Mouse (Mus musculus) ES-Bruce4 (cell line): Measurements from ENCODE around the gene Ndufs4. TPM values are rescaled to one million over a fixed set of nuclear protein-coding genes. Genes with fewer than 3 reads are reported as not detected.

Experiments used
- H3K27ac ChIP-seq: 2 replicates; pipeline ENCODE4 v1.5.1; 2012; ENCODE audit warnings: low read length, inconsistent platforms; ENCODE audit not compliant: insufficient read depth
- H3K27me3 ChIP-seq: 2 replicates; pipeline ENCODE4 v1.6.1; 2012; ENCODE audit warnings: mild to moderate bottlenecking, low read length, inconsistent platforms; ENCODE audit not compliant: control insufficient read depth, poor library complexity, insufficient read depth, severe bottlenecking
- H3K36me3 ChIP-seq: 2 replicates; pipeline ENCODE4 v1.6.1; 2012; ENCODE audit warnings: inconsistent platforms, mild to moderate bottlenecking, low read length, moderate library complexity; ENCODE audit not compliant: control insufficient read depth, poor library complexity, insufficient read depth, severe bottlenecking
- H3K4me1 ChIP-seq: one replicate; pipeline ENCODE4 v1.8.1; 2011; ENCODE audit warnings: low read length; ENCODE audit not compliant: control insufficient read depth, insufficient read depth
- H3K4me3 ChIP-seq: 2 replicates; pipeline ENCODE4 v1.5.1; 2011; ENCODE audit warnings: low read depth, mild to moderate bottlenecking, low read length
- H3K9ac ChIP-seq: 2 replicates; pipeline ENCODE4 v1.6.1; 2012; ENCODE audit warnings: low read depth, mild to moderate bottlenecking, inconsistent platforms; ENCODE audit not compliant: poor library complexity, severe bottlenecking
- H3K9me3 ChIP-seq: replicated peaks from 2 replicates; pipeline ENCODE4 v1.6.1; 2012; ENCODE audit warnings: mild to moderate bottlenecking, low read length, inconsistent platforms; ENCODE audit not compliant: control insufficient read depth, poor library complexity, insufficient read depth, severe bottlenecking
- CTCF ChIP-seq: IDR thresholded peaks from one replicate; pipeline ENCODE4 v1.8.1; 2011; ENCODE audit warnings: low read depth, low read length
- EP300 ChIP-seq: IDR thresholded peaks from 2 replicates; pipeline ENCODE4 v1.6.1; 2011; ENCODE audit warnings: low read depth, low read length; ENCODE audit not compliant: insufficient read depth
- POLR2A ChIP-seq: IDR thresholded peaks from one replicate; pipeline ENCODE4 v1.8.1; 2011; ENCODE audit warnings: low read length; ENCODE audit not compliant: insufficient read depth
- polyA plus RNA-seq: library from polyadenylated mRNA; stranded (reverse); fragments of >200 nt; gene quantifications from 2 replicates; pipeline ENCODE4 v1.2.4, GENCODE M21; 2011; ENCODE audit warnings: low read depth; ENCODE audit not compliant: missing spikeins, insufficient read depth, insufficient read length

Gene Ndufs4
- 137 and 140 TPM in 2 replicates for polyA plus RNA-seq

DNA sequence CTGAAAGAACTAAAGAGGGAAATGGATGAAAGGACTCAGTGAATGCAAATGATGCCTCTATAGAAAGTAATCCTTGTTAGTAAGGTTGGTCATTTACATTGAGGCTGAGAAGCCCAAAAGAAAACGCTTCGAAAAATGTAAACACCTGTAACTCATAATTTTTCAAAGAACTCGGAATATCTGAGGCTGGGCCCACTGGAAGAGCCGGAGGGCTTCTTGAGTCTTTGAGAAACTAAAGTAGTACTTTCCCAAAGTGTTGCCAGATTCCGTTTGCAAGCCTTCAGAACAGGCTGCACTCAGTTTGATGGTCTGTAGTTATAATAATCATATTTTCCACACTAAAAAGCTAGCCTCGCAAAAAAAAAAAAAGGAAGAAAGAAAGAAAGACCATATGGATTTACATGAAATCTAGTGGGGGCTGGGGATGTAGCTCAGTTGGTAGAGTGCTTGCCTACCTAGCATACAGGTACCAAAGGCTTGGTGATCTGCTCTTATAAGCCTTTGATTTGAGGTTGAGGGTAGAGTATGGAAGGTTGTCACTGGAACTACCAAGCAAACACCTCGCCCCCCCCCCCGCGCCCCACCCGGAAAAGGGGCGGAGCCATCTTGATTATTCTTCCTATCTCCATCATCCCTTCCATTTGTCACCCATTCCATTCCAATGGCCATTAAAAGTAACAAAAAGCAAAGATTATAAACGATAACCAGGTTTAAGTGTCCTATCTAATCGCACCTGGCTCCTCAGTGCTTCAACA, at the start of gene Ndufs4:
Ndufs4 (minus strand) TSS at position 48 of the 755 bp plus-strand sequence.
- H3K9ac ChIP-seq = peak within 1 kb of the TSS; percentile 86
- no peaks in the 10 kb centered on the region for H3K27me3 ChIP-seq
- TF ChIP-seq EP300 (no peak), CTCF (no peak), POLR2A (no peak)
- no peaks in the 10 kb centered on the region for H3K4me1 ChIP-seq
- no peaks in the 10 kb centered on the region for H3K36me3 ChIP-seq
- H3K9me3 ChIP-seq = no peaks in the 10 kb centered on the region; the same call in 1 of the 2 replicates
- H3K4me3 ChIP-seq = peak within 1 kb of the TSS; percentile 96
- H3K27ac ChIP-seq = no peak within 1 kb of the TSS

- H3K4me1 ChIP-seq = no peaks in the 10 kb centered on the region
- H3K4me3 ChIP-seq = no peak overlapping the region
- H3K27ac ChIP-seq = no peak overlapping the region
- no peaks in the 10 kb centered on the region for H3K9me3 ChIP-seq
- H3K9ac ChIP-seq = no peak overlapping the region
- TF ChIP-seq CTCF (no peak), EP300 (no peak), POLR2A (no peak)
- H3K36me3 ChIP-seq = no peaks in the 10 kb centered on the region
- no peaks in the 10 kb centered on the region for H3K27me3 ChIP-seq
These were observed 44.4 kb upstream of the Ndufs4 start for GRCm38 (mm10) chr13:114432491-114432890.

GRCm38 (mm10) chr13:114425230-114425629, 37.2 kb upstream of the Ndufs4 start:
- Histone ChIP-seq H3K9ac (no peak overlapping the region), H3K9me3 (peaks cover 10% of the 10 kb centered on the region), H3K36me3 (no peaks in the 10 kb centered on the region), H3K27ac (no peak overlapping the region), H3K27me3 (no peaks in the 10 kb centered on the region), H3K4me3 (no peak overlapping the region), H3K4me1 (no peaks in the 10 kb centered on the region)
- TF ChIP-seq EP300 (no peak), POLR2A (no peak), CTCF (no peak)

- Histone ChIP-seq H3K27ac (no peak overlapping the region), H3K4me1 (no peaks in the 10 kb centered on the region), H3K9ac (no peak overlapping the region), H3K9me3 (peaks cover 10% of the 10 kb centered on the region), H3K4me3 (no peak overlapping the region), H3K27me3 (no peaks in the 10 kb centered on the region), H3K36me3 (no peaks in the 10 kb centered on the region)
- TF ChIP-seq CTCF (no peak), EP300 (no peak), POLR2A (no peak)
These were observed 32.2 kb upstream of the Ndufs4 start for GRCm38 (mm10) chr13:114420235-114420634.

DNA sequence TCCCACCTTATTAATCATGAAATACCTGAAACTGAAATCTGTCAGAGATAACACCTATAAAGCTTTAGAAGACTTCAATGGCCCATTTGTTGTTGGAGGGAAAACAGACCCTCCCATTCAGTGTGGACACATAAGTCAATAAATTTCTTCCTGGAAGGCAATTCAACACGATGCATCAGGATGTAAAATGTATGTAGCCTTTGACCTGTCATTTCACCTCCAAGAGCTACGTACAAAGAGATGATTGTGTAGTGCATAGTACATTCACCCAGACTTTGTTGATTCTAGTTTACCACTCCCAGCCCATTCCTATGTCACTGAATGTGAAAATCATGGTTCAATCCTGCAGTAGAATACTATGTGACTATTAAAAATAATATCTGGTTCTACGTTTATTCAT, 31.3 kb upstream of the Ndufs4 start:
- H3K27me3 ChIP-seq = no peaks in the 10 kb centered on the region
- H3K27ac ChIP-seq = no peak overlapping the region
- no peak overlapping the region for H3K9ac ChIP-seq
- H3K4me3 ChIP-seq = no peak overlapping the region
- peaks cover 10% of the 10 kb centered on the region for H3K9me3 ChIP-seq
- TF ChIP-seq EP300 (no peak), POLR2A (no peak), CTCF (no peak)
- no peaks in the 10 kb centered on the region for H3K4me1 ChIP-seq
- H3K36me3 ChIP-seq = no peaks in the 10 kb centered on the region

- H3K9ac ChIP-seq = no peak overlapping the region
- H3K27ac ChIP-seq = no peak overlapping the region
- H3K4me3 ChIP-seq = no peak overlapping the region
- H3K36me3 ChIP-seq = no peaks in the 10 kb centered on the region
- H3K27me3 ChIP-seq = no peaks in the 10 kb centered on the region
- H3K9me3 ChIP-seq = no peaks in the 10 kb centered on the region
- TF ChIP-seq CTCF = no peak
- no peak for TF ChIP-seq EP300
- TF ChIP-seq POLR2A = no peak
- peaks cover 1% of the 10 kb centered on the region for H3K4me1 ChIP-seq
These were observed 24.3 kb upstream of the Ndufs4 start for GRCm38 (mm10) chr13:114412326-114412725.
